Mouse (Mus musculus) adrenal gland, postnatal 25 days (tissue): Measurements from ENCODE around the gene Ap5s1. TPM values are rescaled to one million over a fixed set of nuclear protein-coding genes. Genes with fewer than 3 reads are reported as not detected.

ENCODE experiments used
- total RNA-seq: library from RNA; stranded (reverse); gene quantifications from 2 replicates; pipeline ENCODE4 v1.2.3, GENCODE M21; 2021

Ap5s1 gene
- total RNA-seq, 1 experiment from 2014 or later, result 24.5 TPM

Other genes with a start within 250 kb of the Ap5s1 start
- 4.2 and 6.3 TPM in 2 replicates for gene Gfra4, start 164.0 kb upstream of the Ap5s1 start, total RNA-seq
- 3.8 and 4.8 TPM in 2 replicates for gene Adam33, start 143.3 kb upstream of the Ap5s1 start, total RNA-seq
- 2.6 and 2.7 TPM in 2 replicates for gene Siglec1, start 120.3 kb upstream of the Ap5s1 start, total RNA-seq
- gene Hspa12b, start 79.8 kb upstream of the Ap5s1 start, total RNA-seq, result 10.8 and 12.2 TPM in 2 replicates
- not detected in 2 replicates for gene Gm11037, start 73.6 kb upstream of the Ap5s1 start, total RNA-seq
- 59.8 and 74.8 TPM in 2 replicates for gene 1700037H04Rik, start 47.0 kb upstream of the Ap5s1 start, total RNA-seq
- 52.9 and 66.5 TPM in 2 replicates for gene Cenpb, start 27.0 kb upstream of the Ap5s1 start, total RNA-seq
- 8.3 and 10.8 TPM in 2 replicates for gene Cdc25b, start 20.1 kb upstream of the Ap5s1 start, total RNA-seq
- 5.0 and 7.6 TPM in 2 replicates for gene Spef1, start 19.8 kb upstream of the Ap5s1 start, total RNA-seq
- gene Mavs, start 27.0 kb downstream of the Ap5s1 start, total RNA-seq, result 44.2 and 45.9 TPM in 2 replicates
- 65.7 and 72.4 TPM in 2 replicates for gene Pank2, start 55.4 kb downstream of the Ap5s1 start, total RNA-seq
- 6.2 and 6.4 TPM in 2 replicates for gene Rnf24, start 145.8 kb downstream of the Ap5s1 start, total RNA-seq